Mouse (Mus musculus) heart, postnatal 0 days (tissue): ENCODE measurements around the gene Dnmbp.

Source experiments
- CTCF ChIP-seq: IDR thresholded peaks from 2 replicates; pipeline ENCODE4 v1.5.1; 2016; ENCODE audit warnings: antibody characterized with exemption, control low read depth, low read depth
- EP300 ChIP-seq: IDR thresholded peaks from 2 replicates; pipeline ENCODE4 v1.6.1; 2016; ENCODE audit warnings: antibody characterized with exemption, low read depth

- TF ChIP-seq CTCF, result no peak
- no peak for TF ChIP-seq EP300
Observed at GRCm38 (mm10) chr19:43880420-43880819, 59.6 kb downstream of the Dnmbp start.
